Mouse (Mus musculus): ENCODE data around the gene Eps15. TPM values are rescaled to one million over a fixed set of nuclear protein-coding genes. Genes with fewer than 3 reads are reported as not detected.
A peak's percentile ranks its signal among the peaks of the same experiment; 100 is the strongest.
"Not testable (repeated sequence)": the region's sequence is repeated elsewhere in the genome, so short reads cannot be mapped to it uniquely, and the experiment has no call there.

The Eps15 gene
- polyA plus RNA-seq, 1 experiment from 2014 or later, result 56.2 TPM

DNA sequence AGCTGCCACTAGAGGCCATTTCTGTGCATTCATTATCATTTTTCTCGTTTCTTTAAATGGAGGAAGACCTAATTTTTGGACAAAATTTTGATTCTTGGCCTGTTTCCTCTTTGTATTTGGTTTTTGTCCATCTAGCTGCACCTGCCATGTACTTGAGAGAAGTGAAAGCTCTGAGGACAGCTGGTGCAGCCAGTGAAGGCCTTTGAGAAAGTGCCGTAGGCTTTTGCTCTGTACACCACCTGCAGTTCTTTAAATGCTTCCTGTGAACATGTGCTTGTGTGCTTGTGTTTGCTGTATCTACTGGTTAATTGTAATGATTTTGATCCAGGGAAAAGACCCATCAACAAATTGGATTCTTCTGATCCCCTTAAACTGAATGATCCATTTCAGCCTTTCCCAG is 102.4 kb downstream of the Eps15 start:
- H3K9me3 ChIP-seq, result no peaks in the 10 kb centered on the region
- H3K4me3 ChIP-seq, result no peak overlapping the region
- H3K4me1 ChIP-seq, result peaks cover 6% of the 10 kb centered on the region; the same call in 1 of the 2 replicates
- H3K9ac ChIP-seq (replicated peaks), result no peak overlapping the region
- ATAC-seq (ENCODE audit: low FRiP score, low read depth), result no peak
- H3K4me2 ChIP-seq (replicated peaks), result no peak overlapping the region
- peaks cover 22% of the 10 kb centered on the region for H3K36me3 ChIP-seq
- no peak overlapping the region for H3K27ac ChIP-seq (replicated peaks)
- H3K27me3 ChIP-seq, result no peaks in the 10 kb centered on the region
- WGBS, result 73% methylated on average over 2 of the region's 2 CpGs

- H3K4me3 ChIP-seq, result no peak overlapping the region
- H3K9me3 ChIP-seq, result no peaks in the 10 kb centered on the region
- H3K27ac ChIP-seq (replicated peaks), result no peak overlapping the region
- peaks cover 6% of the 10 kb centered on the region; the same call in 1 of the 2 replicates for H3K4me1 ChIP-seq
- no peak overlapping the region for H3K9ac ChIP-seq (replicated peaks)
- peak; percentile 63 for ATAC-seq (ENCODE audit: low FRiP score, low read depth)
- no peaks in the 10 kb centered on the region for H3K27me3 ChIP-seq
- no peak overlapping the region for H3K4me2 ChIP-seq (replicated peaks)
- 30% methylated on average over 4 of the region's 4 CpGs for WGBS
- H3K36me3 ChIP-seq, result peaks cover 5% of the 10 kb centered on the region; the same call in 1 of the 2 replicates
Observed at GRCm38 (mm10) chr4:109385599-109385998, 105.5 kb downstream of the Eps15 start.

DNA sequence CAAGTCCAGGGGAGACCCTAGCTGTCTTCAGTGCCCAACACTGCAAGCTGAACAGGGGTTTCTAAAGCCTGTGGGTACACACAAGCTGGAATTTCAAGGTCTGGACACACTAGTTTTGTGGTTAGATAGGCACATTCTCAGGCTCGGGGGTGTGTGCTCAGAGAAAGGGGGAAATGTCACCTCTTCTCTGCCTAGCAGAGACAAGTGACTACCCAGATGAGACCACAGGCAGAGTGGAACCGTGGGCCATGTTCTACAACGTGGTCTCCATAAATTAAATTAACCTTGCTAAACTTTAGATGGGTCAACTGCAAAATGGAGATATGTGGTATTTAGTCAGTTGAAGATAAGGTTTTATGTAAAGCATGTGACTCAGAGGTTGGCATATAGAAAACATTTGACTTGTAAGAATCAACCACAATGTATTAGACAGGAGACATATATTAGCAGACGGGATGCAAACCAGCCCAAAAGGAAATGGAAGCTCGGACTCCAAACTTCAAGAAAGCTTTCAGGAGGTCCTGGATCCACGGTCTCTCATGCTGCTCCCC is 113.2 kb downstream of the Eps15 start:
- ATAC-seq (ENCODE audit: low FRiP score, low read depth), result no peak
- no peaks in the 10 kb centered on the region for H3K36me3 ChIP-seq
- H3K9ac ChIP-seq (replicated peaks), result no peak overlapping the region
- H3K4me2 ChIP-seq (replicated peaks), result no peak overlapping the region
- peaks cover 6% of the 10 kb centered on the region for H3K4me1 ChIP-seq
- no peaks in the 10 kb centered on the region for H3K9me3 ChIP-seq
- no peaks in the 10 kb centered on the region for H3K27me3 ChIP-seq
- no peak overlapping the region for H3K27ac ChIP-seq (replicated peaks)
- H3K4me3 ChIP-seq, result no peak overlapping the region
- 86% methylated on average over 6 of the region's 6 CpGs for WGBS

GRCm38 (mm10) chr4:109393902-109394301 is 113.8 kb downstream of the Eps15 start:
- H3K27me3 ChIP-seq, result no peaks in the 10 kb centered on the region
- H3K4me2 ChIP-seq (replicated peaks), result peak overlapping the region; percentile 29
- H3K9ac ChIP-seq (replicated peaks), result no peak overlapping the region
- H3K4me1 ChIP-seq, result peaks cover 6% of the 10 kb centered on the region
- H3K9me3 ChIP-seq, result no peaks in the 10 kb centered on the region
- H3K27ac ChIP-seq (replicated peaks), result no peak overlapping the region
- 14% methylated on average over 13 of the region's 13 CpGs for WGBS
- H3K4me3 ChIP-seq, result no peak overlapping the region
- no peaks in the 10 kb centered on the region for H3K36me3 ChIP-seq
- 0 out of 2 replicates have a peak, but pooled peaks have one; percentile 49 for ATAC-seq (ENCODE audit: low FRiP score, low read depth)

GRCm38 (mm10) chr4:109394314-109395074 is 114.4 kb downstream of the Eps15 start:
- H3K27ac ChIP-seq (replicated peaks), result no peak overlapping the region
- peaks cover 6% of the 10 kb centered on the region for H3K4me1 ChIP-seq
- peak overlapping the region; percentile 29 for H3K4me2 ChIP-seq (replicated peaks)
- H3K9me3 ChIP-seq, result no peaks in the 10 kb centered on the region
- H3K4me3 ChIP-seq, result no peak overlapping the region
- ATAC-seq (ENCODE audit: low FRiP score, low read depth), result 0 out of 2 replicates have a peak, but pooled peaks have one; percentile 38
- 31% methylated on average over 13 of the region's 13 CpGs for WGBS
- H3K36me3 ChIP-seq, result no peaks in the 10 kb centered on the region
- H3K9ac ChIP-seq (replicated peaks), result no peak overlapping the region
- no peaks in the 10 kb centered on the region for H3K27me3 ChIP-seq

DNA sequence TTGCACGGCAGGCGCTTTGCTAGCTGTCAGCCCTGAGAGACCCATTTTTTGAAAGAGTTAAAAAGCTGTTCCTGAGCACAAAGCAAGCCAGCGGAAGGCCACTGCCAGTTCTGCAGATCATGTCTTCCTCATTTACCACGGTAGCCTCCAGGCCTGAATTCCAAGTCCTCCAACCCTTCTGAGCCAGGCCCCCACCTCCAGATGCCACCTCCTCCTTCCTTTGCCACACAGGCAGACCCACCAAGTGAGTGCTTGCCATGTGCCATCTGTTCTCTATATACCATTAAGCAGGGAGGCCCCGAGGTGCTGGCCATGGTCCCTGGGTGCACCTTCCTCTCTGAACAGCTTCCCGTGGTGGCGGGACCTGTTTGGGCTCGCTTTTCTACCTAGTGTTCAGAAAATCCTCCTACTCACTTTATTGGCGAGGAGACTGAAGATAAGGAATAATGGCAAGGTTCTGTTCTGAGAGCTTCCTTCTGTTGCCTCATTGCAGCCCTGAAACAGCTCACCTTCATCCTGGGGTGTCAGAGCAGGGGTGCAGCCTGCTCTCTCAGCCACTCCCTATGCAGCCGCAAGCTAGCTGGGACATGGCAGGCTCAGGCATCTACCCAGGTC is 120.4 kb downstream of the Eps15 start:
- WGBS, result 87% methylated on average over 10 of the region's 10 CpGs
- H3K9me3 ChIP-seq, result no peaks in the 10 kb centered on the region

GRCm38 (mm10) chr4:109401176-109401689 is 121.2 kb downstream of the Eps15 start:
- Histone ChIP-seq H3K4me3 (no peak overlapping the region), H3K9ac (replicated peaks) (no peak overlapping the region), H3K9me3 (no peaks in the 10 kb centered on the region), H3K4me2 (replicated peaks) (no peak overlapping the region), H3K4me1 (peaks cover 8% of the 10 kb centered on the region), H3K36me3 (no peaks in the 10 kb centered on the region), H3K27me3 (peaks cover 11% of the 10 kb centered on the region), H3K27ac (replicated peaks) (no peak overlapping the region)
- ATAC-seq (ENCODE audit: low FRiP score, low read depth), result no peak
- 80% methylated on average over 5 of the region's 5 CpGs for WGBS

More for the DNA sequence above, 120.4 kb downstream of the Eps15 start:
- Histone ChIP-seq H3K36me3 (no peaks in the 10 kb centered on the region), H3K27ac (replicated peaks) (no peak overlapping the region), H3K4me2 (replicated peaks) (no peak overlapping the region), H3K4me3 (no peak overlapping the region), H3K9ac (replicated peaks) (no peak overlapping the region), H3K27me3 (peaks cover 5% of the 10 kb centered on the region; the same call in 1 of the 2 replicates), H3K4me1 (0 out of 2 replicates have a peak, but pooled peaks cover under 1% of the 10 kb centered on the region)
- no peak for ATAC-seq (ENCODE audit: low FRiP score, low read depth)

DNA sequence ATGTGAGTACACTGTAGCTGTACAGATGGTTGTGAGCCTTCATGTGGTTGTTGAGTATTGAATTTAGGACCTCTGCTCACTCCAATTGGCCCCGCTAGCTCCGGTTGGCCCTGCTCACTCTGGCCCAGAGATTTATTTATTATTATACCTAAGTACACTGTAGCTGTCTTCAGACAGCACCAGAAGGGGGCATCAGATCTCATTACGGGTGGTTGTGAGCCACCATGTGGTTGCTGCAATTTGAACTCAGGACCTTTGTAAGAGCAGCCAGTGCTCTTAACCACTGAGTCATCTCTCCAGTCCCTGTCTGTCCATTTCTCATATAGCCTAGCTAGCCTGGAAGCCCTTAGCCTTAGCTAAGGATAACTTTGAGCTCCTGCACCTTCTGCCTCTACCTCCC is 124.8 kb downstream of the Eps15 start:
- H3K9me3 ChIP-seq; H3K9ac ChIP-seq (replicated peaks); H3K4me2 ChIP-seq (replicated peaks); ATAC-seq (ENCODE audit: low FRiP score, low read depth); H3K4me3 ChIP-seq; H3K27ac ChIP-seq (replicated peaks); H3K36me3 ChIP-seq: not testable (repeated sequence)
- WGBS, result 91% methylated on average over 3 of the region's 3 CpGs
- peaks cover 36% of the 10 kb centered on the region for H3K27me3 ChIP-seq
- peaks cover 12% of the 10 kb centered on the region for H3K4me1 ChIP-seq

DNA sequence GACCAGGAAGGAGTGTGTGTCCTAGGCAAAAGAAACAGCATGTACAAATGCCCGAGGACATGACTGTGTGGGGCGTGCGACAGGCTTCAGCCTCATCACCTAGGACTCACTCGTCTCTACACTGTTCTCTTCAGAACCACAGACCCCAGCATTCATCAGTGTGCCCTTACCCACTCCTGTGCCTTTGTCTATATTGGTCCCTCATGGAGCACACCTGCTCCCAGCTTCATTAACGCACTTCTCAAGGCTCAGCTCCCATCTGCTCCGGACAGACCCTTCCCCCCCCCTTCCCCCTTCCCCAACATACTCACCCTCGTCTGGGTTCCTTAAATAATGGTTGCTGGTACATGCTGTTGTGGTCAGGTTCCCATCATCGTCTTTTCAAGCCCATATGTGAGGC is 125.3 kb downstream of the Eps15 start:
- Histone ChIP-seq H3K9ac (replicated peaks) (no peak overlapping the region), H3K4me3 (no peak overlapping the region), H3K4me1 (peaks cover 12% of the 10 kb centered on the region), H3K36me3 (no peaks in the 10 kb centered on the region), H3K4me2 (replicated peaks) (0 out of 2 replicates have a peak overlapping the region, but pooled peaks have one; percentile 98), H3K27me3 (peaks cover 36% of the 10 kb centered on the region), H3K27ac (replicated peaks) (no peak overlapping the region), H3K9me3 (no peaks in the 10 kb centered on the region)
- 57% methylated on average over 8 of the region's 8 CpGs for WGBS
- ATAC-seq (ENCODE audit: low FRiP score, low read depth), result peak; percentile 42; the same call in 1 of the 2 replicates

DNA sequence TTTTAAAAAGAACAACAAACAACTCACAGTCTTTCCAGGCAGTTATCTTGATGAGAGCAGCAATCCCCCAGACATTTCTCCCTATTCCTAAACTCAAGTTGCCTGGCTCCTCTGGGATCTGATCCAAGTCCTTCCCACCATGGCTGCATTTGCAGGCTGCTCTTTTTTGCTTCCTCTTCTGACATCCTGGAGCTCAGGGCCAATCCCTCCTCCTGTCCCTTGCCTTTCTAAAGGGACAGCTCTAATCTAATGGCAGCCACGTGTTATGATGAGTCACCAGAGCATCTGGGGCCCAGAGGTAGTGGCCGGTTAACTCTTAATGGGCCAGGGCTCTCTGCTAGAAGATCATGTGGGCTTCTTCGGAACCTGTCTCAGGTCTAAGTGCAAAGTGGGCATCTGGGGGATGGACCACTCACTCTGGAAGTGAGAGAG is 126.0 kb downstream of the Eps15 start:
- Histone ChIP-seq H3K9ac (replicated peaks) (no peak overlapping the region), H3K4me3 (peak overlapping the region; percentile 67), H3K4me2 (replicated peaks) (peak overlapping the region; percentile 98), H3K36me3 (no peaks in the 10 kb centered on the region), H3K27ac (replicated peaks) (0 out of 2 replicates have a peak overlapping the region, but pooled peaks have one; percentile 31), H3K4me1 (peaks cover 12% of the 10 kb centered on the region), H3K9me3 (no peaks in the 10 kb centered on the region), H3K27me3 (peaks cover 36% of the 10 kb centered on the region)
- peak; percentile 29; the same call in 1 of the 2 replicates for ATAC-seq (ENCODE audit: low FRiP score, low read depth)
- WGBS, result 8% methylated on average over 3 of the region's 3 CpGs

DNA sequence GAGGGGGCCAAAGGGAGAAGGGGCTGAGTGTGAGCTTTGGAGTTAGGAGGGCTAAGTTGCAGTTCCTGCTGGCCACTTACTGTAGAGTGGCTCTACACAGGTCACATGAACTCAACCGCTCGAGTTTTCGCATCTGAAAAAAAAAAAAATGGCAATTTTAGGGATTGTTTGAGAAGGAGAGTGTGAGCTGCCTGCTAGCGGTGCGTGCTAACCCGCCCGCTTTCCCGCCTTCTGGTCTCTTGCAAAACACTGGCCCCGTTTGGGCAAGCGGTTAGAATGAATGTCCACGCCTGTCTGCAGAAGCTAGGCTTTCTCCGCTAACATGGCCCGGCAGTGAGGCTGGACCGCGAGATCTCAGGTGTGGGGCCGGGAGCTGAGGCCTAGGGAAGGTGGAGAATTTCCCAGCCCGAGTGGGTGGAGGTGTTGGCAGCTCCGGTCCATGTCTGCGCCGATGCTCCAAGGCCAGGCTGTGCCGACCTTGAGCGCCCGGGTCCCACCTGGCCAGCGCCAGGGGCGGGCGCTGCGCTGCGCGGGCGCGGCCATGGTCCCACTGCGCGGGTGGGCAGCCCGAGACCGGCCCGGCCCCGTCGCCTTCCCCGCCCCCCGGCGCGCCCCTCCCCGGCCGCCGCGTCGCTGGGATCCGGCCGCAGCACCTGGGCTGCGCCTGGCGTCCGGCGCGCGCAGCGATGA is 126.6 kb downstream of the Eps15 start, which contains the start of gene Ttc39a:
Ttc39a (plus strand) TSS at position 138 of the 690 bp plus-strand sequence.
- Histone ChIP-seq H3K4me1 (peaks cover 15% of the 10 kb centered on the region), H3K36me3 (no peaks in the 10 kb centered on the region), H3K27me3 (peaks cover 36% of the 10 kb centered on the region), H3K9me3 (no peaks in the 10 kb centered on the region), H3K4me2 (replicated peaks) (peak within 1 kb of the TSS; percentile 98), H3K9ac (replicated peaks) (peak within 1 kb of the TSS; percentile 72), H3K4me3 (peak within 1 kb of the TSS; percentile 67), H3K27ac (replicated peaks) (0 out of 2 replicates have a peak within 1 kb of the TSS, but pooled peaks have one; percentile 31)
- ATAC-seq (ENCODE audit: low FRiP score, low read depth), result peak; percentile 66
- under 1% methylated on average over 56 of the region's 56 CpGs for WGBS

Measured in midbrain, embryonic 12.5 days (tissue).